Mouse (Mus musculus) myocyte (in vitro differentiated cells): ENCODE data around the gene Pcare.

ENCODE experiments used
- MAX ChIP-seq: IDR thresholded peaks from one replicate; pipeline ENCODE4 v1.6.1; 2011; ENCODE audit warnings: low read depth, mild to moderate bottlenecking, control low read depth
- POLR2A ChIP-seq: IDR thresholded peaks from one replicate; pipeline ENCODE4 v1.6.1; 2011; ENCODE audit warnings: low read depth, mild to moderate bottlenecking, control low read depth, moderate library complexity; ENCODE audit not compliant: insufficient read length
- POLR2AphosphoS2 ChIP-seq: IDR thresholded peaks from one replicate; pipeline ENCODE4 v1.6.1; 2011; ENCODE audit warnings: low read depth, control low read depth; ENCODE audit not compliant: insufficient read length
- TCF12 ChIP-seq: IDR thresholded peaks from one replicate; pipeline ENCODE4 v1.6.1; 2011; ENCODE audit warnings: mild to moderate bottlenecking, control low read depth; ENCODE audit not compliant: poor library complexity, insufficient read depth, severe bottlenecking
- USF1 ChIP-seq: IDR thresholded peaks from one replicate; pipeline ENCODE4 v1.6.1; 2011; ENCODE audit warnings: low read depth, mild to moderate bottlenecking, control low read depth, moderate library complexity

DNA sequence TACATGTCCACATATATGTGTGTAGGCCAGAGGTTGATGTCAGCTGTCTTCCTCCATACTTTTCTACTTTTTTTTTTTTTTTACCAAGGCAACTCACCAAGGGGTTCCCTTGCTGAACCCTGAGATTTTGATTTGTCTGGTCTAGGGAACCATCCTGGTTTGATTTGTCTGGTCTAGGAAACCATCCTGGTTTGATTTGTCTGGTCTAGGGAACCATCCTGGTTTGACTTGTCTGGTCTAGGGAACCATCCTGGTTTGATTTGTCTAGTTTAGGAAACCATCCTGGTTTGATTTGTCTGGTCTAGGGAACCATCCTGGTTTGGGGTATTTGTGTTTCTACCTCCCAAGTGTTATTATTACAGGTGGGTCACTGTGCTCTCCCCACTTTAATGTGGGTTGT, 33.8 kb upstream of the Pcare start:
- TF ChIP-seq MAX (no peak), TCF12 (no peak), POLR2AphosphoS2 (no peak), USF1 (no peak), POLR2A (no peak)
